ENCODE assay signal across 25 mouse cellular contexts in genomic region chr6:84498076-84498475, GRCm38 (mm10).
"Had no signal": no experiment of that assay in that cellular context is flagged by ENCODE, and none has a peak within 500 bp of the region (broad histone marks: within the 10 kb centered on the region; RNA-seq: fewer than 3 reads in every experiment).

No protein-coding gene starts in this region.

- H3K9me3 ChIP-seq: heart, embryonic 10.5 days; heart, embryonic 12.5 days; hindbrain, embryonic 10.5 days; hindbrain, embryonic 12.5 days; intestine, embryonic 15.5 days; limb, embryonic 13.5 days; limb, embryonic 15.5 days; liver, embryonic 13.5 days; liver, embryonic 15.5 days had no signal

- H3K4me1 ChIP-seq: limb, embryonic 15.5 days had no signal

- H3K9ac ChIP-seq: heart, embryonic 12.5 days; hindbrain, embryonic 12.5 days; hindbrain, embryonic 14.5 days; intestine, embryonic 15.5 days; limb, embryonic 13.5 days; limb, embryonic 15.5 days; liver, embryonic 13.5 days; liver, embryonic 15.5 days had no signal

- H3K36me3 ChIP-seq: heart, embryonic 10.5 days; heart, embryonic 12.5 days; hindbrain, embryonic 10.5 days; hindbrain, embryonic 12.5 days; intestine, embryonic 15.5 days; limb, embryonic 13.5 days; limb, embryonic 15.5 days; liver, embryonic 13.5 days; liver, embryonic 15.5 days had no signal

- H3K27ac ChIP-seq: gastrocnemius, adult 2 months; heart, embryonic 10.5 days; hindbrain, embryonic 10.5 days; hindbrain, embryonic 12.5 days; hindbrain, embryonic 14.5 days; intestine, embryonic 15.5 days; layer of hippocampus, adult 2 months; limb, embryonic 13.5 days; limb, embryonic 15.5 days; liver, embryonic 13.5 days; liver, embryonic 15.5 days had no signal

- H3K4me3 ChIP-seq: gastrocnemius, adult 2 months; heart, embryonic 10.5 days; heart, embryonic 12.5 days; hindbrain, embryonic 10.5 days; hindbrain, embryonic 12.5 days; intestine, embryonic 15.5 days; layer of hippocampus, adult 2 months; limb, embryonic 13.5 days; limb, embryonic 15.5 days; liver, embryonic 13.5 days; liver, embryonic 15.5 days had no signal

- DNase-seq: gastrocnemius, adult 2 months; gastrocnemius, postnatal 10 days; gastrocnemius, postnatal 25 days; heart, adult 18-20 months; heart, postnatal 10 days; heart, postnatal 4 days; kidney, adult 18-20 months; kidney, adult 8-10 months; kidney, postnatal 10 days; kidney, postnatal 25 days; kidney, postnatal 4 days; layer of hippocampus, adult 9-11 months; layer of hippocampus, postnatal 36 days; left cerebral cortex, postnatal 4 days; liver, embryonic 13.5 days had no signal

- H3K27me3 ChIP-seq: hindbrain, embryonic 12.5 days; intestine, embryonic 15.5 days; limb, embryonic 13.5 days; limb, embryonic 15.5 days; liver, embryonic 15.5 days had no signal
